Mouse (Mus musculus) G1E (cell line): ENCODE data around the gene Cdrt4. TPM values are rescaled to one million over a fixed set of nuclear protein-coding genes. Genes with fewer than 3 reads are reported as not detected.

Experiments
- ATAC-seq: 2 replicates; pipeline ENCODE4 v1.8.0; 2016; ENCODE audit warnings: mild to moderate bottlenecking; ENCODE audit not compliant: insufficient number of reproducible peaks, poor library complexity, low FRiP score, severe bottlenecking; ENCODE audit errors: extremely low read depth
- DNase-seq: peaks from one replicate; pipeline ENCODE4 v3.0.0; 2012; ENCODE audit warnings: low spot score
- H3K27me3 ChIP-seq: 2 replicates; pipeline ENCODE4 v1.6.1; 2012; ENCODE audit warnings: mild to moderate bottlenecking, low read length, inconsistent platforms; ENCODE audit not compliant: insufficient read depth
- H3K36me3 ChIP-seq: replicated peaks from 2 replicates; pipeline ENCODE3; 2012; ENCODE audit warnings: mild to moderate bottlenecking, inconsistent platforms
- H3K4me1 ChIP-seq: 2 replicates; pipeline ENCODE4 v1.6.1; 2012; ENCODE audit warnings: low read depth, low read length, inconsistent platforms, mixed read lengths; ENCODE audit not compliant: insufficient read depth
- H3K4me3 ChIP-seq: 2 replicates; pipeline ENCODE4 v1.5.1; 2012; ENCODE audit warnings: low read depth, mild to moderate bottlenecking, inconsistent platforms, low read length, moderate library complexity, mixed read lengths
- H3K9me3 ChIP-seq: replicated peaks from 2 replicates; pipeline ENCODE4 v1.6.1; 2012; ENCODE audit warnings: inconsistent platforms
- CTCF ChIP-seq: IDR thresholded peaks from 2 replicates; pipeline ENCODE4 v1.5.1; 2012; ENCODE audit warnings: low read depth, low read length, inconsistent platforms, mixed read lengths
- GATA1 ChIP-seq: IDR thresholded peaks from 2 replicates; pipeline ENCODE4 v1.6.1; 2012; ENCODE audit warnings: borderline replicate concordance, low read length, inconsistent platforms, mixed read lengths
- GATA2 ChIP-seq: IDR thresholded peaks from 2 replicates; pipeline ENCODE4 v1.6.1; 2012; ENCODE audit warnings: low read depth, low read length, inconsistent platforms, borderline replicate concordance
- POLR2AphosphoS5 ChIP-seq: IDR thresholded peaks from 2 replicates; pipeline ENCODE4 v1.6.1; 2012; ENCODE audit warnings: low read depth, low read length, inconsistent platforms; ENCODE audit not compliant: insufficient replicate concordance
- TAL1 ChIP-seq: conservative IDR thresholded peaks from 2 replicates; pipeline ENCODE4 v1.6.1; 2012; ENCODE audit warnings: low read depth, low read length, inconsistent platforms, mixed read lengths
- polyA plus RNA-seq: library from polyadenylated mRNA; stranded (reverse); fragments of >175 nt; gene quantifications from 2 replicates; pipeline ENCODE4 v1.2.3, GENCODE M21; 2012
- total RNA-seq, 2 experiments: library from RNA; stranded (forward) in 1 of 2; stranded (reverse) in 1 of 2; fragments of 200-1000 nt in 1 of 2; fragments of >200 nt in 1 of 2; fragmentation: Nextera tagmentation in 1 of 2; gene quantifications; 2 replicates each; pipeline ENCODE4 v1.2.3; 2014 to 2017

The Cdrt4 gene
- total and polyA plus RNA-seq, 3 experiments = 0.27 TPM; not detected in 2

GRCm38 (mm10) chr11:62914532-62914931 lies 36.5 kb upstream of the Cdrt4 start:
- Histone ChIP-seq H3K36me3 (no peaks in the 10 kb centered on the region), H3K4me1 (no peaks in the 10 kb centered on the region), H3K4me3 (no peak overlapping the region), H3K27me3 (0 out of 2 replicates have a peak, but pooled peaks cover 5% of the 10 kb centered on the region), H3K9me3 (no peaks in the 10 kb centered on the region)
- TF ChIP-seq GATA2 (no peak), TAL1 (no peak), POLR2AphosphoS5 (no peak), GATA1 (no peak), CTCF (no peak)
- DNase-seq (no peak), ATAC-seq (no peak)

DNA sequence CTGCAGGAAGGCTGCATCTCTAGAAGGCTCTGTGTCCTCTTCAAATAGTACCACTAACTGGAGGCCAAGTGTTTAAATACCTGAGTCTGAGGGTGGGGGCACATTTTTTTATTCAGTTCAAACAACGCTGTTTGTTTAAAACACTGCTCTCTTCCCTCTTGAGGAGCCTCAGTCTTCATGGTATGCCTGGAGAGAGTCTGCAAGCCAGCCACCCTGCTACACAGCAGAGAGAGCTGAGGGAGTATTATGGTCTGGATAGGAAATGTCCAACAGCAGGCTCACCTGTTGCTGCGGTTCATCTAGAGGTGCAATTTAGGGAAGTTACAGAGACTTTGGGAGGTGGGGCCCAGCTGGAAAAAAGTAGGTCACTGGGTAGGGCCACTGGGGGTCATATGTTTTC lies 35.5 kb upstream of the Cdrt4 start:
- no peak for ATAC-seq
- H3K36me3 ChIP-seq = no peaks in the 10 kb centered on the region
- H3K9me3 ChIP-seq = no peaks in the 10 kb centered on the region
- no peak for DNase-seq
- H3K4me3 ChIP-seq = no peak overlapping the region
- H3K27me3 ChIP-seq = 0 out of 2 replicates have a peak, but pooled peaks cover 4% of the 10 kb centered on the region
- TF ChIP-seq CTCF = no peak
- TF ChIP-seq GATA1 = no peak
- no peak for TF ChIP-seq GATA2
- TF ChIP-seq TAL1 = no peak
- TF ChIP-seq POLR2AphosphoS5 = no peak
- no peaks in the 10 kb centered on the region for H3K4me1 ChIP-seq

- no peak for ATAC-seq
- Histone ChIP-seq H3K27me3 (0 out of 2 replicates have a peak, but pooled peaks cover 5% of the 10 kb centered on the region), H3K4me3 (no peak overlapping the region), H3K4me1 (no peaks in the 10 kb centered on the region), H3K36me3 (no peaks in the 10 kb centered on the region), H3K9me3 (no peaks in the 10 kb centered on the region)
- no peak for DNase-seq
- no peak for TF ChIP-seq TAL1
- no peak for TF ChIP-seq GATA1
- no peak for TF ChIP-seq POLR2AphosphoS5
- TF ChIP-seq CTCF = no peak
- TF ChIP-seq GATA2 = no peak
These were observed 34.2 kb upstream of the Cdrt4 start for GRCm38 (mm10) chr11:62916765-62917164.

GRCm38 (mm10) chr11:62919946-62920742 lies 30.8 kb upstream of the Cdrt4 start:
- DNase-seq (no peak), ATAC-seq (no peak)
- no peak overlapping the region for H3K4me3 ChIP-seq
- no peaks in the 10 kb centered on the region for H3K36me3 ChIP-seq
- no peaks in the 10 kb centered on the region for H3K9me3 ChIP-seq
- H3K27me3 ChIP-seq = 0 out of 2 replicates have a peak, but pooled peaks cover 10% of the 10 kb centered on the region
- TF ChIP-seq CTCF (no peak), POLR2AphosphoS5 (no peak), GATA2 (no peak), TAL1 (no peak)
- H3K4me1 ChIP-seq = no peaks in the 10 kb centered on the region

DNA sequence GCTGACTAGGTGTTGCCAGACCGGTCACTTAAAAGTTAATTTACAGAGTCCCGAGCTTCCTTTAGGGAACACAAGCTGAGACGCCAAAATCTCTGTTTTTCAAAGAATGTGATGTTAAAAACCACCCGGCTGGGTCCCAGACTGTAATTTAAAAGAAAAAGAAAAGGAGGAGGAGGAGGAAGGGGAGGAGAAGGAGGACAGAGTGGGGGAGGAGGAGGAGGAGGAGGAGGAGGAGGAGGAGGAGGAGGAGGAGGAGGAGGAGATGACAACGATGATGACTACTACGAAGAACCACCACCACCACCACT lies 30.3 kb upstream of the Cdrt4 start:
- H3K27me3 ChIP-seq = 0 out of 2 replicates have a peak, but pooled peaks cover 10% of the 10 kb centered on the region
- TF ChIP-seq TAL1 = no peak
- TF ChIP-seq GATA2 = no peak
- TF ChIP-seq CTCF = no peak
- no peak for TF ChIP-seq GATA1
- no peak for TF ChIP-seq POLR2AphosphoS5
- H3K4me1 ChIP-seq = no peaks in the 10 kb centered on the region
- no peak overlapping the region for H3K4me3 ChIP-seq
- no peaks in the 10 kb centered on the region for H3K36me3 ChIP-seq
- DNase-seq (no peak), ATAC-seq (no peak)
- H3K9me3 ChIP-seq = no peaks in the 10 kb centered on the region

DNA sequence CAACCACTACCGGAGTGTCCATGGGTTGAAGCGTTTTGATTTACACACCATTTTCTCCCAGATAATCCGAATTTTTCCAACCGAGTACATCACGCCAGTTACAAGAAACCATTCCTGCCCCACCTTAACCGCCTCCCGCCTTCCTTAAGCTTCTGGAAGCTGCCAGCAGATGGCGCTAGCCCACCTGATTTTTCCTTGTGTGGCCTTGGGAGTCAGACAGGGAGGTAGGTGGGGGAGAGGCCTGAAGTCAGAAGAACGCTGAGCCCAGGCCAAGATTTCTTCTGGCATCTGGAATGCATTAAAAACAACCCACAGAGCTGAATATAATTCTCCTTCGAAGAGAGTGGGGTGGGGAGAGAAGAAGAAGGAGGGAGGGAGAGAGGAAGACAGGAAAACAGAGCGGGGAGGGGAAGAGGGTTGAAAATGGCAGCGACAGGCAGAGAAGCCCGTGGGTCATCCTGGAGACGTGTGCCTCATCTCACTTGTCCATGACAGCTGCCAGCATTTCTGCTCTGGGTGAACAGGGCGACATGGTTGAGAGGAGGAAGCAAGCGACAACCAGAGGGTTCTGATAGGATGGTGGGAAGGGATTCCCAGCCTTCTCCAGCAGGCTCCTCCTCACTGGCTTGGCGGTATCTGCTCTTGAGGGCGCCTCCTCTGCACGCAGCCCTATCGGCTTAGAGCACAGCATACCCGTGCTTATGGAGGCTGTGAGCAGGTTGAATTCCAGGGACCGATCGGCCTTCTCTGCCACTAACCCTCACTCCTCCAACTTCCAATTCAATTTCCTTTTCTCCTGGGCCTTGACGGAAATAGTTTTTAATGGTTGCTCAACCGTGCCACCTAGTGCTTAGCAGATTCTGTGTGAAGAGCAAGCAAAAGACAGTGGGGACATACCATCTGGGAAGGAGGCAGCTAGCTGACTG lies 29.7 kb upstream of the Cdrt4 start:
- 0 out of 2 replicates have a peak, but pooled peaks cover 10% of the 10 kb centered on the region for H3K27me3 ChIP-seq
- no peak for TF ChIP-seq POLR2AphosphoS5
- TF ChIP-seq GATA2 = no peak
- TF ChIP-seq CTCF = 0 out of 2 replicates have a peak, but pooled peaks have one; percentile 10
- TF ChIP-seq GATA1 = no peak
- TF ChIP-seq TAL1 = no peak
- ATAC-seq (no peak), DNase-seq (peak; percentile 17)
- H3K4me3 ChIP-seq = no peak overlapping the region
- no peaks in the 10 kb centered on the region for H3K4me1 ChIP-seq
- no peaks in the 10 kb centered on the region for H3K36me3 ChIP-seq
- no peaks in the 10 kb centered on the region for H3K9me3 ChIP-seq
